Mouse (Mus musculus) stomach, postnatal 0 days (tissue): ENCODE measurements at regions not wholly inside any gene's neighbourhood (a gene's known extent, or its start where the extent isn't known, plus 50 kb on each side); places are given as distances from the start of the nearest gene placed in this dataset.

Source experiments
- ATAC-seq: fragments of 200-750 bp; cut with Nextera tagmentation; 2 replicates; pipeline ENCODE4 v1.8.0; 2017; ENCODE audit not compliant: low FRiP score, low TSS enrichment
- DNase-seq: peaks from one replicate; pipeline ENCODE4 v3.0.0-alpha.2; 2016; ENCODE audit warnings: low spot score
- H3K27ac ChIP-seq: fragments of 300-500 bp; sonication (generic); replicated peaks from 2 replicates; pipeline ENCODE4 v1.5.1; 2014; ENCODE audit warnings: mild to moderate bottlenecking, control low read depth
- H3K27me3 ChIP-seq: fragments of 300-500 bp; sonication (generic); 2 replicates; pipeline ENCODE4 v1.6.1; 2014; ENCODE audit warnings: low read length; ENCODE audit not compliant: control insufficient read depth, insufficient read depth
- H3K36me3 ChIP-seq: fragments of 300-500 bp; sonication (generic); 2 replicates; pipeline ENCODE4 v1.6.1; 2014; ENCODE audit warnings: low read length, mixed read lengths; ENCODE audit not compliant: control insufficient read depth, insufficient read depth
- H3K4me1 ChIP-seq: fragments of 300-500 bp; sonication (generic); replicated peaks from 2 replicates; pipeline ENCODE4 v1.6.1; 2014; ENCODE audit warnings: antibody characterized with exemption; ENCODE audit not compliant: control insufficient read depth, insufficient read depth
- H3K4me2 ChIP-seq: fragments of 300-500 bp; sonication (generic); replicated peaks from 2 replicates; pipeline ENCODE4 v1.6.1; 2014; ENCODE audit warnings: low read depth, mild to moderate bottlenecking, control low read depth, moderate library complexity
- H3K4me3 ChIP-seq: fragments of 300-500 bp; sonication (generic); 2 replicates; pipeline ENCODE4 v1.5.1; 2014; ENCODE audit warnings: low read depth, low read length, control low read depth
- H3K9ac ChIP-seq: fragments of 300-500 bp; sonication (generic); 2 replicates; pipeline ENCODE4 v1.6.1; 2014; ENCODE audit warnings: mild to moderate bottlenecking, low read length, control low read depth, mixed read lengths
- H3K9me3 ChIP-seq: fragments of 300-500 bp; sonication (generic); 2 replicates; pipeline ENCODE4 v1.6.1; 2016; ENCODE audit warnings: low read length; ENCODE audit not compliant: control insufficient read depth
- CTCF ChIP-seq: IDR thresholded peaks from 2 replicates; pipeline ENCODE4 v1.5.1; 2016; ENCODE audit warnings: antibody characterized with exemption, low read depth, mild to moderate bottlenecking, moderate library complexity
- EP300 ChIP-seq: optimal IDR thresholded peaks from 2 replicates; pipeline ENCODE3; 2016; ENCODE audit warnings: antibody characterized with exemption
- WGBS: fragments of 180-500 bp; shearing (Covaris S2); extraction: QIAGEN DNeasy Blood & Tissue Kit; methylation state at CpG from one replicate; pipeline ENCODE4 v1.1.7; 2014; 5-methylcytosine and 5-hydroxymethylcytosine counted together

- no peak for ATAC-seq
- no peaks in the 10 kb centered on the region for H3K4me1 ChIP-seq
- DNase-seq: no peak
Measured at GRCm38 (mm10) chr3:130877981-130878380, 147.8 kb upstream of the Rpl34 start.

GRCm38 (mm10) chr3:130873745-130874144, 143.5 kb upstream of the Rpl34 start:
- no peak overlapping the region for H3K9ac ChIP-seq
- no peak overlapping the region for H3K27ac ChIP-seq
- H3K9me3 ChIP-seq: no peaks in the 10 kb centered on the region
- no peak for TF ChIP-seq CTCF
- no peak for TF ChIP-seq EP300
- H3K36me3 ChIP-seq: no peaks in the 10 kb centered on the region
- H3K4me2 ChIP-seq: no peak overlapping the region
- H3K4me1 ChIP-seq: no peaks in the 10 kb centered on the region
- no peak overlapping the region for H3K4me3 ChIP-seq
- ATAC-seq: no peak
- H3K27me3 ChIP-seq: no peaks in the 10 kb centered on the region; the same call in 1 of the 2 replicates
- no peak for DNase-seq
- 73% methylated on average over 11 of the region's 11 CpGs for WGBS

More at GRCm38 (mm10) chr3:130877981-130878380, 147.8 kb upstream of the Rpl34 start:
- TF ChIP-seq CTCF (no peak), EP300 (no peak)
- H3K9me3 ChIP-seq: no peaks in the 10 kb centered on the region
- H3K27me3 ChIP-seq: no peaks in the 10 kb centered on the region
- WGBS: 91% methylated on average over 5 of the region's 5 CpGs
- no peak overlapping the region for H3K27ac ChIP-seq
- no peak overlapping the region for H3K4me3 ChIP-seq
- no peak overlapping the region for H3K9ac ChIP-seq
- H3K4me2 ChIP-seq: no peak overlapping the region
- H3K36me3 ChIP-seq: no peaks in the 10 kb centered on the region

- Histone ChIP-seq H3K27ac (no peak overlapping the region), H3K9ac (no peak overlapping the region), H3K4me1 (no peaks in the 10 kb centered on the region), H3K4me3 (no peak overlapping the region), H3K27me3 (no peaks in the 10 kb centered on the region; the same call in 1 of the 2 replicates), H3K4me2 (no peak overlapping the region), H3K36me3 (no peaks in the 10 kb centered on the region), H3K9me3 (no peaks in the 10 kb centered on the region)
- TF ChIP-seq CTCF (no peak), EP300 (no peak)
- ATAC-seq (no peak), DNase-seq (no peak)
- WGBS: 51% methylated on average over 19 of the region's 19 CpGs
Measured at GRCm38 (mm10) chr3:130866952-130867632, 136.9 kb upstream of the Rpl34 start.

- Histone ChIP-seq H3K27ac (no peak overlapping the region), H3K27me3 (no peaks in the 10 kb centered on the region; the same call in 1 of the 2 replicates), H3K36me3 (no peaks in the 10 kb centered on the region), H3K4me3 (no peak overlapping the region), H3K4me2 (no peak overlapping the region), H3K4me1 (no peaks in the 10 kb centered on the region), H3K9me3 (no peaks in the 10 kb centered on the region), H3K9ac (no peak overlapping the region)
- 70% methylated on average over 1 of the region's 1 CpGs for WGBS
- DNase-seq (no peak), ATAC-seq (no peak)
- TF ChIP-seq EP300 (no peak), CTCF (peak; percentile 49)
Measured at GRCm38 (mm10) chr3:130864783-130865182, 134.6 kb upstream of the Rpl34 start.

GRCm38 (mm10) chr3:130863376-130863775, 133.2 kb upstream of the Rpl34 start:
- WGBS: 93% methylated on average over 5 of the region's 5 CpGs
- H3K9ac ChIP-seq: no peak overlapping the region
- ATAC-seq (no peak), DNase-seq (no peak)
- TF ChIP-seq EP300 (no peak), CTCF (no peak)
- H3K4me2 ChIP-seq: no peak overlapping the region
- H3K36me3 ChIP-seq: no peaks in the 10 kb centered on the region
- no peak overlapping the region for H3K4me3 ChIP-seq
- no peaks in the 10 kb centered on the region for H3K4me1 ChIP-seq
- no peak overlapping the region for H3K27ac ChIP-seq
- no peaks in the 10 kb centered on the region for H3K27me3 ChIP-seq
- H3K9me3 ChIP-seq: no peaks in the 10 kb centered on the region

- H3K27ac ChIP-seq: no peak overlapping the region
Measured at GRCm38 (mm10) chr3:130860315-130860714, 130.1 kb upstream of the Rpl34 start.

More at GRCm38 (mm10) chr3:130860315-130860714, 130.1 kb upstream of the Rpl34 start:
- Histone ChIP-seq H3K27me3 (no peaks in the 10 kb centered on the region), H3K9ac (no peak overlapping the region), H3K4me1 (no peaks in the 10 kb centered on the region), H3K36me3 (no peaks in the 10 kb centered on the region), H3K4me3 (no peak overlapping the region), H3K9me3 (no peaks in the 10 kb centered on the region), H3K4me2 (no peak overlapping the region)
- TF ChIP-seq EP300: no peak
- TF ChIP-seq CTCF: no peak
- 77% methylated on average over 5 of the region's 5 CpGs for WGBS
- DNase-seq (no peak), ATAC-seq (no peak)
